Mouse (Mus musculus) kidney, adult 11 months (tissue): Measurements from ENCODE around the gene Rgr.
A peak's percentile ranks its signal among the peaks of the same experiment; 100 is the strongest.
"Not testable (repeated sequence)": the region's sequence is repeated elsewhere in the genome, so short reads cannot be mapped to it uniquely, and the experiment has no call there.

Source experiments
- DNase-seq: peaks from one replicate; pipeline ENCODE4 v3.0.0; 2022

Gene Rgr

DNA sequence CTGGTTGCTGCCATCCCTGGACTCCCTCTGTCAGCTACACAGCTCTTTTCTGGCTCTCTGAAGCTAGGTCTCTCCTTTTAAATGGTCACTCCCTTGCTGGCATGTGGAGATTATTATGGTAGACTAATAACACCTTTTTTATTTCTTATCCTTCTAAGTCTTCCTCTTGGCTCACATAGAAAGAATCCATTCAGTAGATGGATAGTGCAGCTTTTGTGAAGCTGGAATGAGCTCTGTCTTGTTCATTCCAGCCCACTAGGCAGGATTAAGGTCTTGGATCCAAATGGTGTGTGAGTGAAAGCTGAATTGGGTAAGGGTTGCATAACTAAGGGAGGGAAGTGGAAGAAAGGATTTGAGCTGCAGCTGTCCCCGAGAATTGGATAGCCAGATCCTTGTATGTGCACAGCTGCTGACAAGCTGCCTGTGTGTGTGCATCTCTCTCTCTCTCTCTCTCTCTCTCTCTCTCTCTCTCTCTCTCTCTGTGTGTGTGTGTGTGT, at the start of gene Rgr:
TSS of gene Rgr (minus strand) at position 51 of the 497 bp plus-strand sequence.
- no peak for DNase-seq

DNA sequence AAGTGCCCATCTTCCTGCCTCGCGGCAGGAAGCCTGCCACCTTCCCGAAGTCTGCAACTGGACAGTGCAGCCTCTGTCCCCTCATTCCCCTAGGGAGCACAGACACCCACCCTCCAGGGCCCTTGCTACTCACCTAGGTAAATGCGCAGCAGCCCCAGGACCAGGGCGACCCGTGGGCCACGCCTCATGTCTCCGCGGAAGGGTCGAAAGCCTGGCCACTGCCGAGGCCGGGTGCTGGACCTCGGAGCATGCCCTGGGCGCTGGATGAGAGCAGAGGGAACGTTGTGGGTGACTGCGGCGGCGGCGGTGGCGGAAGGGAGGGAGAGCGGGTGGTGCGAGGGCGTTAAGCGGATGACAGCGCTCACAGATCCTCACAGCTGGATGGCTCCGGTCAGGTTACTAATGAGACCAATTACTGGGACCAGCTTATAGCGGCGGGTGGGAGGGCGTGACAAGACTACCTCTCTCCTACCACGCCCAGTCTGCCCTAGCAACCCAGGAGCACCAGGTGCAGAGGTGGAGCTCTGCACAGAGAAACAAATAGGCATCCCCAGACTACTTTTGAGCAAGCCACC, 49.3 kb upstream of the Rgr start, which contains the start of gene Cdhr1:
TSS of gene Cdhr1 (minus strand) at position 392 of the 575 bp plus-strand sequence.
- no peak for DNase-seq

GRCm38 (mm10) chr14:37095556-37095955, 46.8 kb upstream of the Rgr start:
- DNase-seq = no peak

DNA sequence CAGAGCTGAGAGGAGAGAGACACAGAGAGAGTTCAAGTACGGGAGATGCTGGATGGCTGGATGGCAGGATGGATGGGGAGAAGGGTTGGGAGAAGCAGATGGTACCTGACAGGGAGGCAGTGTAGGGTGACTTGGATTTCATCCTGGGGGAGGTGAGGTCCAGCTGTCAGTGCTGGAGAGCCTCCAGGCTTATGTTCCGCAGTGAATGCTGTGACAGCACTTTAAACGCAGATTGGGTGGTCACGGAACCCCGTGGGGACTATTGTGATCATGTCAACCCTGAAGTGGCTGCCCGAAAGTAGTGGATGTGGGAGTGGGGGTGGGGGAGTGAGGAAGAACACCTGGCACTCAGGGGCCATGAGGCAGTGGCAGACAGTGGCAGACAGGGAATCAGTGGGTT, 45.7 kb upstream of the Rgr start:
- no peak for DNase-seq

DNA sequence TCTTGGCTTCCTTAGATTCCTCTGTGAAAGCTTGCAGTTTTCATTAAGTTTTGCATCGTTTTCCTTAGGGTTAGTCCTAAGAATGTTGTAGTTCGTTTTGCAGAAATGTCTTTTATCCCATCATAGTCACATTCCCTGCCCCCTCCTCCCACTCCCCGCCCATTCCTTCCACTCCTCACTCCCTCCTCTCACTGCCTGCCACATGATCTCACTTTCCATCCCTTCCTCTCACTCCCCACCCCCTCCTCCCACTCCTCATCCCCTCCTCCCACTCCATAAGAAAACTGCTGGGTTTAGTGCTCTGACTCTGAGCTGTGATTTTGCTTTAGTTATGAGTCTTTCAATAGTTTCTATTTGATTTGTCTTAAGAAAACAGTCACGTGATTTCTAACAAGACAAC, 35.0 kb upstream of the Rgr start:
- DNase-seq = no peak

DNA sequence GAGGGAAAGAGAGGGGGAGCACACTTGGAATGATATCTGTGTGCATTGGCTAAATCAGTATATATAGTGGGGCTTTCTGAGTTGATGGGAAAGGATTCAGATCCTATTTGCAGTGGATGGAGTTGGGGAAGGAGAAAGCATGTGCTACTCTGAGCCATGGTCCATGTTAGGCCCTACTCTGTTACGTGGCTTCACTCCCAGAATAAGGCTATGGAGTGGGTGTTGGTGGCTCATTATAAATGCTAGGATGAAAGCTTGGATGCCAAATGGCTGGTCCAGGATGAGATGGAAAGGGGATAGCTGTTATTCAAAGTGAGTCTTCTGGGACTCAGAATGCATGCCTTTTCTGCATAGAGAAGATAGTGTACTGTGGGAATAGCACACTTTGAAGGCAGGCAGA, 32.0 kb upstream of the Rgr start:
- DNase-seq = no peak

DNA sequence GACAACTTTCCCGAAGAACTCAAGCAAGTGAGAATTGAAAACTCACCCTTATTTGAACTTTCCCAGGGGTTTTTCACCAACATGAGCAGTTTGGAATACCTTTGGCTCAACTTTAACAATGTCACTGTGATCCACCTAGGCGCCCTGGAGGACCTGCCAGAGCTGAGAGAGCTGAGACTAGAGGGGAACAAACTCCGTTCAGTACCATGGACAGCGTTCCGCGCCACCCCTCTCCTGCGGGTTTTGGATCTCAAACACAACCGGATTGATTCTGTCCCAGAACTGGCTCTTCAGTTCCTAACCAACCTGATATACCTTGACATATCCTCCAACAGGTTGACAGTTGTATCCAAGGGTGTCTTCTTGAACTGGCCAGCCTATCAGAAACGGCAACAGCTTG, 19.8 kb upstream of the Rgr start:
- DNase-seq = peak; percentile 13

DNA sequence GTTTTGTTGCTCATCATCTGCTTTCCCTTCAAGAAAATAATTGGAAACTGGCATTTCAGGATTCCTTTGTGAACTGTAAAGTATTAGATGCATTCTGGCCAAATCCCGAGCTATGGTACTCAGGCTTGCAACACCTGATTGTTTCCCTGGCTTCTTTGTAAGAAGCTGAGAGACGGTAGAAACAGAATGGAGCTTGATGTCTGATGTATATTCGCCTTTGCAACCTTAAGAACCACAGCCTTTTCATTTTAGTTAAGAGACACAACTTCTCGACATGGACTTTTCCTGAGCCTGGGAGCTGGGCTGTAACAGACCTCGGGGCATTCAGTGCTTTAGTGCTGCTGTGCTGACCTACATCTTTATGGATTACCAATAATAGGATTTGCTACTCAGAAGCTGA, 18.9 kb upstream of the Rgr start, which contains the start of gene Lrit2:
TSS of gene Lrit2 (plus strand) at position 301 of the 400 bp plus-strand sequence.
- DNase-seq = no peak

DNA sequence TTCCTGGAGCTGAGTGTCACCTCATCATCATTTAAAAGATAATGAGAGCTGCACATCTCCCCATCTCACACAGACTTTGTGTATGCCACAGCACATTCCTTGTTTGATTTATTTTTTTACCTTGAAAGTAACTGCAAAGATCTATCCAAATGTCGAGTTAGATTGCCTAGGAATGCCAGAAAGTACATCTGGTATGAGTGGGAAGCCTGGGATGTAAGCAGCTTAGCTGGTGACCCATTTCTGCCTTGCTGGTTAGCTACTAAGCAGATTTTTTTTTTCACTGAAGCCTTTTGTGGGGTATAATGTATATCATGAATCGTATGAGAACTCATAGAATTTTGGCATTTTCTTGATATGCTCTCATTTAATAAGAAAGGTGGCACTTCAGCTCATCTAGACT, 17.9 kb upstream of the Rgr start:
- no peak for DNase-seq

DNA sequence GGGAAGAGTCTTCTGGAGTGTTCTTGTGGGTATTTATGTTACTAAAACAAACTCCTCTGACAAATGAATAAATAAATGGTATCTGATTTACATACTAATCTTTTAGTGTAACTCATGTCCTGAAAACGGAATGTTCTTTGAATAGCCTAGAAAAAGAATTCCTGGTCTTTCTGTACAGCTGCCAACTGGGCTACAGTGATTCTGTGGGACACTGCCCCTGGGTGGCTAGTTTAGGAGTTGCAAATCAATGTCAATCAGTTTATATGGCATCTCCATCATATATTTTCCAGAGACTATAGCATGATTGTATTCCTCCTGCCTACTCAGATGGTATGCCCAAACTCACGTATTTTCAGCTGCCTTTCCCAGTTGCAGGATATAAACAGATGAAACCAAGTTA, 16.1 kb upstream of the Rgr start:
- DNase-seq = no peak

GRCm38 (mm10) chr14:37034432-37034831, 14.3 kb downstream of the Rgr start:
- DNase-seq = no peak

DNA sequence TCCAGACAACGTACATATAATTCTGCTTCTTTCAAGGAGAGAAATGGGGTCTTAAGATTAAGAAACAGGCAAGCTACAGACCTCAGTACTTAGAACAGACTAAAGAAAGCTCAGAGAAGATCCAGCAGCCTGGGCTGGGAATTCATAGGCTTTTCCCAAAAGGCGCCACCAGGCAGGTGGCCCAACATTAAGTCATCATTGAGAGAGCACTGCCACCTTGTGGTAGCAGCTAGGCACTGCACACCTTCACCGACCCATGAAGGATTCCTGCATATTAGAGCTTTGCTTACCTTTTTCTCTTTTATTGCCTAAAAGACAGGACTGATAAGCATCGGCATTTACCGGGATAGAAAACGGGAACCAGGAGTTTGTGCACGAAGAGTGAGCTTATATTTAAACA, 15.5 kb downstream of the Rgr start:
- DNase-seq = peak; percentile 52

GRCm38 (mm10) chr14:37032481-37033104, 16.2 kb downstream of the Rgr start:
- DNase-seq = no peak

DNA sequence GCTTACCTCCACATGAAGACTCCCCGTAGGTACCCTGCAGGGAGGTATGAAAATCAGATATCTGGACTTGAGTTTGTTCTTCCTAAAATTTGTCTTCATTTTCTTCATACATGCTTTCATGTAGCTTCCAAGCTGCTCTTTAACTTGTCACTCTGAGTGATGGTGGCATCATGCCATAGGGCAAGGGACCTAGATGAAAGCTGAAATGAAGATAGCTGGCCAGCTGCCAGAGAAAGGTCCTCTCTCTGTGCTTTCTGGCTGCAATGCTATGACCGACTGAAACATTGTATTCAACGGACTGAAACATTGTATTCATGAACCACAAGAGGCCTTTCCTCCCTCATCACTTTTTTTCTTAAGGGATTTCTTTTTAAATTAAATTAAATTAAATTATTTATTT, 20.2 kb downstream of the Rgr start:
- no peak for DNase-seq

DNA sequence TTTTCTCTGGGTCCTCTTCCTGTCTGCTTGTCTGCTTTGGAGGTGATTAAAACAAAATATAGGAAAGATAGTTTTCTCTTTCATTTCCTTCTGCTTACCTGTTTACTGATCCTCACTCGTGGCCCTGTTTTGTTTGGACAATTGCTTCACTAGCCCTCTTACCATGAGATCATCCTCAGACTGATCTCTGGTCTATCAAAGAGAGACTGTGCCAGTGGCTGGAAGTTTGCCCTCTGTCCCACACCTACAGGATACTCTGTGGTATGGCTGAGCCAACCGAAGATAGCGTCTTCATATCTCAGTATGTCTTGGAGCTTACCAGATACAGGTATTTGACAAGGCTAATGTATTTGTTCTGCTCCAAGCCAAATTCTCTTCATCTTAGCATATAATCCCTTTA, 20.8 kb downstream of the Rgr start:
- DNase-seq = no peak

DNA sequence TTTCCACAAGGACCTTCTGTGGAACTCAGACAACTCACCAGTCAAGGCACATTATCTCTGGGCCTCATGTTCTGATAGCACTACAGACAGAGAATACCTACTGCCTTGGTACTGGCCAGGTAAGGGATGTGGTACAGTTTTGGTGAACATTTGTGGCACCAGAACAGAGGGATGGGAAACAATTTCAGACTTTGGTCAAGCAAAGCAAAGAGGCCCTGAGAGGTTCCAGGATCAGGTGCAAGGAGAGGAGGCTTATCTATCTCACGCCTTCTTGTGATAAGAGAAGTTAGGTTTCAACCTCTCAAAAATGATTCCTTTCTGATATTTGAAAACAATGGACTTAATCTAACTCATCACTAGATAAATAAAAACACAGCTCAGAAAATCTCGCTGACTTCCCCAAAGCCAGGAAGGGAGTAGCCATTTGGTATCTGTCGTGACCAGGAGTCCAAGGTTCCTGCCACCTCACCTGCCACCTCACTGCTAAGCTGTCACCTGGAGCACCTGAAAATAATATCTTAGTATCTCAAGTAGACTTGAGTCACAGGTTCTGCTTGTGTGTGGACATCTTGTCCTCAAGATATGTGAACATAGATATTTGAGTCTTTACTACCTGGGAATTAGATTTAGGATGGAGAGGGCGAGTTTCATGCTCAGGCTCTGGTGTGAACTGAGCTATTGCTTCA, 21.4 kb downstream of the Rgr start:
- no peak for DNase-seq

DNA sequence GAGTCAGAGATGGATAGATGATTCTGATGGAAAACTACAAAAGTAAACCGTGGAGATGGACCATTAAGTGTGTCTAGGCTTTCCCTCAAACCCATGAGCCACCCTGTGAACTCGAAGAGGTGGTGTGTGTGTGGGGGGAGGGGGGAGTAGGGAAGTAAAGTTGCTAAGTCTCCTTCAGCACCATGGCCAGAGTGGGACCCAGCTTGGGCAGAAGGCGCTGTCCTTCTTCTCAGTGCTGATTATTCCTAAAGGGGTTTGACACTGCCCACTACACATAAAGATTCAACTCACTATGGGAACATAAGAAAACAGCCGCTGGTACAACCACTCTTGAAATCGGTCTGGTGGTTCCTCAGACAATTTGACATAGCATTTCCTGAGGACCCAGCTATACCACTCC, 32.9 kb downstream of the Rgr start:
- no peak for DNase-seq

- DNase-seq = no peak
Observed at GRCm38 (mm10) chr14:37013644-37014043, 35.1 kb downstream of the Rgr start.

DNA sequence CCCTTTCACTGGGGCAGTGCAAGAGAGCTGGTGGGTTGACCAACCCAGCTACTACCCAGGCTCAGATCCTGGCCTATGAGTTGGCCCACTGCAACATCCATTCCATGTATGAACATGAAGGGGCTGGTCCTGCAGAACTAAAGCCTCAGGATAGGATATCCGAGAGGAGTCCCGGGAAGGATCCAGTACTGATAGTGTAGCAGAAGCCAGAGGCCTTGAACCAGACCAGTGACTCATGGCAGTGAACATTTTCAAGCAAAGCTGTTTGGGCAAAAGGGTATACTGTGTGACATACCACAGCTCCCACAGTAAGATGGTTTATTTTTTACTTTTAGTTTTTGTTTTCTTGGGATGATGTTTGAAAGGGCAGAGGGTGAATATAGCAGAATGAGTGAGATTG, 39.1 kb downstream of the Rgr start:
- no peak for DNase-seq

DNA sequence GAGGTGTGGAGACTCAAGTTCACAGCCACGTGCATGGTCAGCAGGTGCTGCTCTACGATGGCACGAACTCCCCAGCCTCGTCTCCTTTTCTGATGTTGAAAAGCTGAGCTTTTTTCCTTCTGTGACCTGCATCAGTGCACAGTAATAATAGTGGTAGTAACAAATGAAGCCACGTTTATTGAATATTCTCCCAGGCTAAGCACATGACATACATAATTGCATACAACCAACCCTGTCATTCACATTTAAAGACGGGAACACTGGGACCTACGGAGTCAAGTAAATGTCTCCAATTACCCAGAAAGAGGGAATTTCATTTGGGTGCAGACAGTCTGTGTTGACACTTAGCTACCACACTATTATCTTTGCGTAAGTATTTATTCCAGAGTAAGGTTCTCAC, 42.3 kb downstream of the Rgr start:
- no peak for DNase-seq

DNA sequence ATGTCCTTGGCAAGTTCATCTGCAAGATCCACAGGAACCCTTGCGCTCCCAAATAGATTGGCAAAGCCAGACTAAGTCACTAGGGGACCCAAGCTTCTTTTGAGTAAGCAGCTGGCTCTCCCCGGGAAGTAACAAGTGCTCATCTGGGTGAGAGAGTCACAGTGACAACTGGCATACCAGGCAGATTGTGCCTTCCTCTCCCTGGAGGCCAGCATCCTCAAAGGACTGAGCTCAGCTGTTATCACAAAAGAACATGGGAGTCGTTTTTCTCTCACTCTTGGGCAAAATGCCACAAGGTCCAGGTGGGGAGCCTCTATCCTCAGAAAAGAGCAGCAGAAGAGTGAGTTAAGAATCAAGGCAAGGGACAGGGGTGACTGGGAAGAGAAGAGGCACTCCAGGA, 42.9 kb downstream of the Rgr start:
- DNase-seq = no peak

DNA sequence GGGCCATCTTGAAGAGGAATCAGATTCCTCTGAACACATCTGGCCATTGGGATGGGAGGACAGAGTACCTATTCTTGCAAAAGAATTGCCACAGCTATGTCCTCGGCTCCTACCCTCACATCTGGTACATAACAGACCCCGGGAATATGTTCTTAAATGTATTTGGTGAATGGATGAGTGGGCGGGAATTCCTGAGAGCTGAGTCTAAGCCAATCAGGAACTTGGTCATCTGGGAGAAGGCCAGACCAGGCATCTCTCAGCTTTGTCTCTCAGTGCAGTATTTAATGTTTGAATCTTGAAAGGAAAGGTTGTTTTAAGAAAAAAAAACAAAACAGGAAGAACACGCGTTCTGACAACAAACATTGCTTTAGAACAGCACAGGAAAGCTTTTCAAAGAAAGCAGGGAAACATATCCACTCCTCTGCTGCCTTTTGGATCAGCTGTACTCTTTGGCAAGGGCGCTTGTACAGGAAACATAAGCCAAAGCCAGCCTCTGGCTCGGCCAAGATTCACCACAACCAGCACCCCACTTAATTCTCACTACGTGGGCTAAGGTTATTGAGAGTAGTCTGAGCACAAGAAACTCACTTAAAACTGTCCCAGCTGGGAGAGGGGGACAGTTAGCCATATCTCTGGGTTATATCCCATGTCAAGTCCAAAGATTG, 45.2 kb downstream of the Rgr start:
- DNase-seq = no peak

DNA sequence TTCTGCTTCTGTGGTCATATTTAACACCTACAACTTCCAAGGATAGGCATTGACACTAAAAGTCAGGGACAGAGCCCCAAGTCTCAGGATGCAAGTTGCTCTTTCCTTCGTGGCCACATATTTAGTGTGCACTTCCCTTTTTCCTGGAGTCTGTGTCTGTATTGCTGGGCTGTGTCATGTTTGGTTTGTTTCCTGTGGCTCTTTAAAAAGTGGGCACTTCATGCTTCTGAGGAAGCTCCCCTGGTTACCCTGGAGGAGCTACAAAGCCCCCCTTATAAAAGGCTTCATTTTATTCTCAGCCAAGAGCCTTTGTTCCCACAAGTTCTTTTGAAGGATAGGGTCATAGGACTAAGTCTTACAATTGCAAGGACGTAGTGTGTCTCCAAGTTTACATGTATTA, 45.9 kb downstream of the Rgr start:
- DNase-seq = no peak

DNA sequence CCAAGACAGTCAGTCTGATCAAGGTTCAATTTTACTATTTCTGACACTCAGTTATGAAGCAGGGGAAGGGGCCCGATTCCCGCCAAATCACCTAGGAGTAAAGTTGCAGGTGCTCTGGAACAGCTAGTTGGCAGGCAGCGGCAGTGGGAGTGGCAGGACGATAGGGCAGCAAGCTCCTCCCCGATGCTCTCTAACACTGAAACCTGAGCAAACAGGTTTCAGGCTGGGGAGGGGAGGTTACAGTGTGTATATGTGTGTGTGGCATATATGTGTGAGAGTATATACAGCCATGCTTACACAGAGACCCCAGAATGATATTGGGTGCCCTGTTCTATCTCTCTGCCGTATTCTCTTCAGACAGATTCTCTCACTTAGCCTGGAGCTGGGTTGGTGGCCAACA, 48.0 kb downstream of the Rgr start:
- not testable (repeated sequence) for DNase-seq
